Mouse (Mus musculus) heart, postnatal 25 days (tissue): Measurements from ENCODE around the gene Tmem59l. TPM values are rescaled to one million over a fixed set of nuclear protein-coding genes. Genes with fewer than 3 reads are reported as not detected.

ENCODE experiments used
- DNase-seq: peaks from one replicate; pipeline ENCODE4 v3.0.0; 2022; ENCODE audit warnings: low spot score
- intact Hi-C: fragments of 180-260 bp; cut with DNase I; formaldehyde crosslinking; loops from one replicate; pipeline ENCODE4 v1.15.1; 2025
- total RNA-seq, 2 experiments: library from RNA; stranded (reverse); gene quantifications; 2 replicates each; pipeline ENCODE4 v1.2.3; 2021

The Tmem59l gene
- total RNA-seq, 2 experiments from 2014 or later = not detected

- intact Hi-C loops = no loop called here
- DNase-seq = peak; percentile 50
Observed at GRCm38 (mm10) chr8:70466771-70467170, 20.4 kb downstream of the Tmem59l start.

GRCm38 (mm10) chr8:70466305-70466704 lies 20.9 kb downstream of the Tmem59l start:
- intact Hi-C loops = no loop called here
- no peak for DNase-seq

- intact Hi-C loops = no loop called here
- DNase-seq = no peak
Observed at GRCm38 (mm10) chr8:70465701-70466100, 21.5 kb downstream of the Tmem59l start.

GRCm38 (mm10) chr8:70464162-70464561 lies 23.0 kb downstream of the Tmem59l start:
- intact Hi-C loops = no loop called here
- DNase-seq = no peak

- intact Hi-C loops = no loop called here
- peak; percentile 53 for DNase-seq
Observed at GRCm38 (mm10) chr8:70463306-70463705, 23.9 kb downstream of the Tmem59l start.

GRCm38 (mm10) chr8:70462516-70462813 lies 24.7 kb downstream of the Tmem59l start:
- no peak for DNase-seq
- intact Hi-C loops = no loop called here

GRCm38 (mm10) chr8:70461765-70462515 lies 25.2 kb downstream of the Tmem59l start:
- intact Hi-C loops = no loop called here
- peak; percentile 41 for DNase-seq

- no peak for DNase-seq
- intact Hi-C loops = no loop called here
Observed at GRCm38 (mm10) chr8:70460606-70461005, 26.6 kb downstream of the Tmem59l start.

GRCm38 (mm10) chr8:70460199-70460598 lies 27.0 kb downstream of the Tmem59l start:
- no peak for DNase-seq
- intact Hi-C loops = no loop called here

GRCm38 (mm10) chr8:70459636-70460035 lies 27.5 kb downstream of the Tmem59l start:
- no peak for DNase-seq
- intact Hi-C loops = no loop called here

- intact Hi-C loops = no loop called here
- DNase-seq = no peak
Observed at GRCm38 (mm10) chr8:70458462-70458861, 28.7 kb downstream of the Tmem59l start.

- no peak for DNase-seq
- intact Hi-C loops = no loop called here
Observed at GRCm38 (mm10) chr8:70457882-70458281, 29.3 kb downstream of the Tmem59l start.

- no peak for DNase-seq
- intact Hi-C loops = no loop called here
Observed at GRCm38 (mm10) chr8:70456996-70457395, 30.2 kb downstream of the Tmem59l start.

- intact Hi-C loops = no loop called here
- DNase-seq = no peak
Observed at GRCm38 (mm10) chr8:70453852-70454251, 33.3 kb downstream of the Tmem59l start.

GRCm38 (mm10) chr8:70452196-70452966 lies 34.8 kb downstream of the Tmem59l start:
- no peak for DNase-seq
- intact Hi-C loops = no loop called here

- DNase-seq = no peak
- intact Hi-C loops = no loop called here
Observed at GRCm38 (mm10) chr8:70447639-70448420, 39.3 kb downstream of the Tmem59l start.

- intact Hi-C loops = no loop called here
- DNase-seq = no peak
Observed at GRCm38 (mm10) chr8:70445988-70446387, 41.2 kb downstream of the Tmem59l start.

- intact Hi-C loops = no loop called here
- DNase-seq = no peak
Observed at GRCm38 (mm10) chr8:70443326-70443725, 43.8 kb downstream of the Tmem59l start.

GRCm38 (mm10) chr8:70441565-70441964 lies 45.6 kb downstream of the Tmem59l start:
- no peak for DNase-seq
- intact Hi-C loops = no loop called here

GRCm38 (mm10) chr8:70440246-70440645 lies 46.9 kb downstream of the Tmem59l start:
- intact Hi-C loops = no loop called here
- DNase-seq = no peak

GRCm38 (mm10) chr8:70439848-70440179 lies 47.3 kb downstream of the Tmem59l start:
- DNase-seq = no peak
- intact Hi-C loops = loop anchor here (5.0 kb wide), 1 partner anchor 62 kb away; no protein-coding TSS in a partner anchor
